Mouse (Mus musculus): ENCODE results near the gene F830045P16Rik. TPM values are rescaled to one million over a fixed set of nuclear protein-coding genes. Genes with fewer than 3 reads are reported as not detected.

The F830045P16Rik gene
- polyA plus RNA-seq, 1 experiment = not detected

DNA sequence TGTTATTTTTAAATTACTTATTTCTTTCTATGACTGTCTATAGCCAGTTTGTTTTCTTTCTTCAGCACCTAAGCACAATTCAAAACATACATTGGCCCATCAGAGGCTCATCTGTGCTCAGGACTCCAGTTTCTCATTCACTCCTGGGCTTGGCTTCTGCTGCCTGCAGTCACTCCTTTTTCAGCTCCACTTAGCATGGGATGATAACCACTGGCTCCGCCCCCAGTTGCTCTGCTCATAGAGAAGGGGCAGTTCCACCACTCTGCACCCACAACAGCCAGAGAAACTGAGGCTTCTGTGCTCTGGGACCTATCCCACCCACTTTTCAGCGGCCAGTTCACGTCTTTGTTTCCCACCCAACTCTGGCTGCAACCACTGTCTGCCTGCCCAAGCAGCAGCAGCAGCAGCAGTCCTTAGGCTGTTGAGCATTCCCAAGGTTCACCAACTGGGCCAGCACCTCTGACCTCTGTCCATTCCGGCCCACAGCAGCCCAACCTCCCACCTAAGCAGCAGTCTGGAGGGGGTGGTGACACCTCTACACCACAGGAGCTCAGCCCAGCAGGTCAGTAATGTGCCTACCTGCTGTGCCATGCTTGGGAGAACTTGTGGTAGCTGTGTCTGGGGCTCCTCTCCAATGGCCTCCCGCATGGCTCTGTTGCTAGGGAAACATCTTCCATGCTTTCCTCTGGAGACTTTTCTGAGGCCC is 1.4 kb downstream of the F830045P16Rik start:
- no peak for DNase-seq
- Histone ChIP-seq H3K4me3 (replicated peaks; ENCODE audit: extremely low read depth, low read depth, low read length) (no peak overlapping the region), H3K4me1 (ENCODE audit: control insufficient read depth, insufficient read depth, low read length) (no peaks in the 10 kb centered on the region)
- 55% methylated on average over 5 of the region's 5 CpGs for WGBS
- no peak for TF ChIP-seq POLR2A (IDR thresholded peaks at IDR 0.05; ENCODE audit: borderline replicate concordance, extremely low read depth, low read depth, low read length)
- no peak for TF ChIP-seq CTCF (IDR thresholded peaks at IDR 0.05; ENCODE audit: insufficient read depth, low read length)

DNA sequence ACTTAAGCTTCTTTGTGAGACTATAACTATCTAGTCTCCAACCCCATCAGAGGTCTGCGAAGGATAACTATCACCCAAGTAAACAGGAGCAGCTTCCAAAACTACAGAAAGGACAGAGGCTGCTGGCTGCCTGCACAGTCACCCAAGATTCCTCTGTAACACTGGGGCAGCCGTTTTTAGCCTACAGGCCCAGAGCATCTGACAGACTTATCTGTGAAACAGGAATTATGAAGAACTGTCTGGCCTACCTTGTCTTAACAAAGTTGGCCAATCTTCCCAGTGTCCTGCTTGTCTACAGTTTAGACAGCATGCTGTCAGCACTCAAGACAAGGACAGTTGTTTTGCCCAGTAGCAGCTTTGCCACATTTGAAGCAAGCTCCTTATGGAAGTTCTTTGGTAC is 4.5 kb downstream of the F830045P16Rik start:
- no peak for TF ChIP-seq CTCF (IDR thresholded peaks at IDR 0.05; ENCODE audit: insufficient read depth, low read length)
- no peak for TF ChIP-seq POLR2A (IDR thresholded peaks at IDR 0.05; ENCODE audit: borderline replicate concordance, extremely low read depth, low read depth, low read length)
- no peak for DNase-seq
- 69% methylated on average over 2 of the region's 2 CpGs for WGBS

GRCm38 (mm10) chr2:129531102-129531501 is 5.3 kb downstream of the F830045P16Rik start:
- Histone ChIP-seq H3K4me3 (replicated peaks; ENCODE audit: extremely low read depth, low read depth, low read length) (no peak overlapping the region), H3K4me1 (ENCODE audit: control insufficient read depth, insufficient read depth, low read length) (no peaks in the 10 kb centered on the region)
- TF ChIP-seq CTCF (IDR thresholded peaks at IDR 0.05; ENCODE audit: insufficient read depth, low read length) (no peak), POLR2A (IDR thresholded peaks at IDR 0.05; ENCODE audit: borderline replicate concordance, extremely low read depth, low read depth, low read length) (no peak)
- no peak for DNase-seq

More for the DNA sequence above, 4.5 kb downstream of the F830045P16Rik start:
- Histone ChIP-seq H3K4me1 (ENCODE audit: control insufficient read depth, insufficient read depth, low read length) (no peaks in the 10 kb centered on the region), H3K4me3 (replicated peaks; ENCODE audit: extremely low read depth, low read depth, low read length) (no peak overlapping the region)

- DNase-seq = no peak
- Histone ChIP-seq H3K4me3 (replicated peaks; ENCODE audit: extremely low read depth, low read depth, low read length) (no peak overlapping the region), H3K4me1 (ENCODE audit: control insufficient read depth, insufficient read depth, low read length) (no peaks in the 10 kb centered on the region)
- WGBS = 27% methylated on average over 14 of the region's 14 CpGs
- TF ChIP-seq POLR2A (IDR thresholded peaks at IDR 0.05; ENCODE audit: borderline replicate concordance, extremely low read depth, low read depth, low read length) = no peak
- TF ChIP-seq CTCF (IDR thresholded peaks at IDR 0.05; ENCODE audit: insufficient read depth, low read length) = no peak
Measured at GRCm38 (mm10) chr2:129529297-129530209, 6.8 kb downstream of the F830045P16Rik start.

- no peaks in the 10 kb centered on the region for H3K4me1 ChIP-seq (ENCODE audit: control insufficient read depth, insufficient read depth, low read length)
- DNase-seq = no peak
- WGBS = 83% methylated on average over 4 of the region's 4 CpGs
- TF ChIP-seq CTCF (IDR thresholded peaks at IDR 0.05; ENCODE audit: insufficient read depth, low read length) (no peak), POLR2A (IDR thresholded peaks at IDR 0.05; ENCODE audit: borderline replicate concordance, extremely low read depth, low read depth, low read length) (no peak)
- no peak overlapping the region for H3K4me3 ChIP-seq (replicated peaks; ENCODE audit: extremely low read depth, low read depth, low read length)
Measured at GRCm38 (mm10) chr2:129527916-129528315, 8.5 kb downstream of the F830045P16Rik start.

- DNase-seq = no peak
- Histone ChIP-seq H3K4me3 (replicated peaks; ENCODE audit: extremely low read depth, low read depth, low read length) (no peak overlapping the region), H3K4me1 (ENCODE audit: control insufficient read depth, insufficient read depth, low read length) (no peaks in the 10 kb centered on the region)
- WGBS = 43% methylated on average over 4 of the region's 4 CpGs
- TF ChIP-seq CTCF (IDR thresholded peaks at IDR 0.05; ENCODE audit: insufficient read depth, low read length) (no peak), POLR2A (IDR thresholded peaks at IDR 0.05; ENCODE audit: borderline replicate concordance, extremely low read depth, low read depth, low read length) (no peak)
Measured at GRCm38 (mm10) chr2:129526322-129526721, 10.1 kb downstream of the F830045P16Rik start.

GRCm38 (mm10) chr2:129525644-129526043 is 10.8 kb downstream of the F830045P16Rik start:
- no peaks in the 10 kb centered on the region for H3K4me1 ChIP-seq (ENCODE audit: control insufficient read depth, insufficient read depth, low read length)
- H3K4me3 ChIP-seq (replicated peaks; ENCODE audit: extremely low read depth, low read depth, low read length) = no peak overlapping the region
- no peak for DNase-seq
- TF ChIP-seq CTCF (IDR thresholded peaks at IDR 0.05; ENCODE audit: insufficient read depth, low read length) (no peak), POLR2A (IDR thresholded peaks at IDR 0.05; ENCODE audit: borderline replicate concordance, extremely low read depth, low read depth, low read length) (no peak)

- no peak for DNase-seq
- no peaks in the 10 kb centered on the region for H3K4me1 ChIP-seq (ENCODE audit: control insufficient read depth, insufficient read depth, low read length)
- 86% methylated on average over 3 of the region's 3 CpGs for WGBS
- TF ChIP-seq POLR2A (IDR thresholded peaks at IDR 0.05; ENCODE audit: borderline replicate concordance, extremely low read depth, low read depth, low read length) = no peak
- TF ChIP-seq CTCF (IDR thresholded peaks at IDR 0.05; ENCODE audit: insufficient read depth, low read length) = no peak
- no peak overlapping the region for H3K4me3 ChIP-seq (replicated peaks; ENCODE audit: extremely low read depth, low read depth, low read length)
Measured at GRCm38 (mm10) chr2:129518526-129518925, 17.9 kb downstream of the F830045P16Rik start.

- H3K4me1 ChIP-seq (ENCODE audit: control insufficient read depth, insufficient read depth, low read length) = no peaks in the 10 kb centered on the region
- no peak for TF ChIP-seq CTCF (IDR thresholded peaks at IDR 0.05; ENCODE audit: insufficient read depth, low read length)
- TF ChIP-seq POLR2A (IDR thresholded peaks at IDR 0.05; ENCODE audit: borderline replicate concordance, extremely low read depth, low read depth, low read length) = no peak
- H3K4me3 ChIP-seq (replicated peaks; ENCODE audit: extremely low read depth, low read depth, low read length) = no peak overlapping the region
- DNase-seq = no peak
- WGBS = 50% methylated on average over 16 of the region's 16 CpGs
Measured at GRCm38 (mm10) chr2:129514923-129515920, 21.2 kb downstream of the F830045P16Rik start.
